ENCODE assay signal across 7 mouse cellular contexts in genomic region chr17:45545278-45545961, GRCm38 (mm10). TPM values are rescaled to one million over a fixed set of nuclear protein-coding genes. Genes with fewer than 3 reads are reported as not detected.
A peak's percentile ranks its signal among the peaks of the same experiment; 100 is the strongest.
DNase-seq lines count a peak whose midpoint lies in the region; ATAC-seq lines count a peak whose summit lies in the region.

No protein-coding gene starts in this region.

- H3K4me3 ChIP-seq in embryonic facial prominence, embryonic 14.5 days (ENCODE audit: low read depth, low read length) = peak overlapping the region; percentile 18
- H3K4me3 ChIP-seq in limb, embryonic 13.5 days = peak overlapping the region; percentile 29
- H3K4me3 ChIP-seq in stomach, embryonic 16.5 days (replicated peaks; ENCODE audit: low read length) = peak overlapping the region; percentile 25

- ATAC-seq in embryonic facial prominence, embryonic 14.5 days (ENCODE audit: low read depth) = no peak
- ATAC-seq in limb, embryonic 13.5 days (ENCODE audit: low FRiP score, low read depth) = no peak
- no peak for ATAC-seq in stomach, embryonic 16.5 days (ENCODE audit: insufficient read depth, low FRiP score)

- H3K36me3 ChIP-seq in embryonic facial prominence, embryonic 14.5 days (ENCODE audit: control insufficient read depth, insufficient read depth, low read length) = peaks cover 20% of the 10 kb centered on the region
- peaks cover 21% of the 10 kb centered on the region for H3K36me3 ChIP-seq in limb, embryonic 13.5 days
- no peaks in the 10 kb centered on the region for H3K36me3 ChIP-seq in stomach, embryonic 16.5 days (ENCODE audit: control insufficient read depth, insufficient read depth, low read length)

- no peaks in the 10 kb centered on the region for H3K9me3 ChIP-seq in embryonic facial prominence, embryonic 14.5 days (ENCODE audit: control insufficient read depth, low read length)
- no peaks in the 10 kb centered on the region for H3K9me3 ChIP-seq in limb, embryonic 13.5 days
- H3K9me3 ChIP-seq in stomach, embryonic 16.5 days (replicated peaks; ENCODE audit: control insufficient read depth, low read length) = no peaks in the 10 kb centered on the region

- H3K27ac ChIP-seq in embryonic facial prominence, embryonic 14.5 days (replicated peaks; ENCODE audit: low read depth, low read length) = no peak overlapping the region
- H3K27ac ChIP-seq in limb, embryonic 13.5 days = no peak overlapping the region
- H3K27ac ChIP-seq in stomach, embryonic 16.5 days (ENCODE audit: low read length) = no peak overlapping the region

- H3K9ac ChIP-seq in embryonic facial prominence, embryonic 14.5 days (ENCODE audit: low read depth, low read length) = no peak overlapping the region
- peak overlapping the region; percentile 39; the same call in 1 of the 2 replicates for H3K9ac ChIP-seq in limb, embryonic 13.5 days
- peak overlapping the region; percentile 10; the same call in 1 of the 2 replicates for H3K9ac ChIP-seq in stomach, embryonic 16.5 days (ENCODE audit: low read length)

- DNase-seq in retina, postnatal 1 day = peak; percentile 51
- no peak for DNase-seq in retina, embryonic 14.5 days (ENCODE audit: low spot score)
- no peak for DNase-seq in embryonic facial prominence, embryonic 14.5 days (ENCODE audit: low spot score)
- DNase-seq in layer of hippocampus, postnatal 14 days (ENCODE audit: low spot score in 2 of 2) = no peak
- no peak for DNase-seq in MN1 (ENCODE audit: low spot score)

- H3K27me3 ChIP-seq in embryonic facial prominence, embryonic 14.5 days (replicated peaks; ENCODE audit: control insufficient read depth, insufficient read depth, low read length) = peaks cover 55% of the 10 kb centered on the region
- H3K27me3 ChIP-seq in limb, embryonic 13.5 days = peaks cover 81% of the 10 kb centered on the region
- H3K27me3 ChIP-seq in stomach, embryonic 16.5 days (ENCODE audit: control insufficient read depth, insufficient read depth, low read length) = peaks cover 74% of the 10 kb centered on the region

- H3K4me2 ChIP-seq in embryonic facial prominence, embryonic 14.5 days (ENCODE audit: low read depth, low read length) = peak overlapping the region; percentile 44
- H3K4me2 ChIP-seq in limb, embryonic 13.5 days (replicated peaks) = peak overlapping the region; percentile 52
- peak overlapping the region; percentile 46 for H3K4me2 ChIP-seq in stomach, embryonic 16.5 days (ENCODE audit: low read depth, low read length)

- peaks cover 5% of the 10 kb centered on the region; the same call in 1 of the 2 replicates for H3K4me1 ChIP-seq in embryonic facial prominence, embryonic 14.5 days (ENCODE audit: control insufficient read depth, insufficient read depth, low read length)
- peaks cover 38% of the 10 kb centered on the region for H3K4me1 ChIP-seq in limb, embryonic 13.5 days
- H3K4me1 ChIP-seq in stomach, embryonic 16.5 days (ENCODE audit: control insufficient read depth, insufficient read depth, low read length) = peaks cover 14% of the 10 kb centered on the region

- 20% methylated on average over 46 of the region's 74 CpGs for WGBS in embryonic facial prominence, embryonic 14.5 days
- 12% methylated on average over 73 of the region's 74 CpGs for WGBS in limb, embryonic 13.5 days
- 15% methylated on average over 74 of the region's 74 CpGs for WGBS in stomach, embryonic 16.5 days

RNA-seq across cellular contexts. Expression of gene Tmem151b, which starts 4.1 kb away (rescaled TPM):
- polyA plus RNA-seq in embryonic facial prominence, embryonic 14.5 days (2014; fragmentation: Nextera tagmentation; extraction: Ambion mirVana) = 1.7 and 2.8 TPM in 2 replicates
- polyA plus RNA-seq in limb, embryonic 13.5 days (2015; fragmentation: Nextera tagmentation; extraction: Ambion mirVana) = 10.0 and 10.5 TPM in 2 replicates
- polyA plus RNA-seq in stomach, embryonic 16.5 days (2015; fragmentation: Nextera tagmentation; extraction: Ambion mirVana) = 2.1 and 2.2 TPM in 2 replicates
- 100 to 1,000 TPM; 106 to 107 TPM for total RNA-seq in layer of hippocampus, postnatal 14 days (2021)

RNA-seq across cellular contexts. Expression of gene Nfkbie, which starts 10.1 kb away (rescaled TPM):
- 4.3 and 4.7 TPM in 2 replicates for polyA plus RNA-seq in embryonic facial prominence, embryonic 14.5 days (2014; fragmentation: Nextera tagmentation; extraction: Ambion mirVana)
- 6.2 and 6.3 TPM in 2 replicates for polyA plus RNA-seq in limb, embryonic 13.5 days (2015; fragmentation: Nextera tagmentation; extraction: Ambion mirVana)
- 4.2 and 4.4 TPM in 2 replicates for polyA plus RNA-seq in stomach, embryonic 16.5 days (2015; fragmentation: Nextera tagmentation; extraction: Ambion mirVana)
- 1 to 10 TPM; 3.4 to 3.6 TPM for total RNA-seq in layer of hippocampus, postnatal 14 days (2021)

RNA-seq across cellular contexts. Expression of gene Slc35b2, which starts 18.3 kb away (rescaled TPM):
- polyA plus RNA-seq in embryonic facial prominence, embryonic 14.5 days (2014; fragmentation: Nextera tagmentation; extraction: Ambion mirVana) = 139 and 143 TPM in 2 replicates
- 114 and 127 TPM in 2 replicates for polyA plus RNA-seq in limb, embryonic 13.5 days (2015; fragmentation: Nextera tagmentation; extraction: Ambion mirVana)
- 115 and 117 TPM in 2 replicates for polyA plus RNA-seq in stomach, embryonic 16.5 days (2015; fragmentation: Nextera tagmentation; extraction: Ambion mirVana)
- total RNA-seq in layer of hippocampus, postnatal 14 days (2021) = 10 to 100 TPM; 47.3 to 52.8 TPM

RNA-seq across cellular contexts. Expression of gene Tcte1, which starts 22.2 kb away (rescaled TPM):
- polyA plus RNA-seq in embryonic facial prominence, embryonic 14.5 days (2014; fragmentation: Nextera tagmentation; extraction: Ambion mirVana) = 0.93 and 2.7 TPM in 2 replicates
- polyA plus RNA-seq in limb, embryonic 13.5 days (2015; fragmentation: Nextera tagmentation; extraction: Ambion mirVana) = 0.80 and 1.0 TPM in 2 replicates
- polyA plus RNA-seq in stomach, embryonic 16.5 days (2015; fragmentation: Nextera tagmentation; extraction: Ambion mirVana) = 0.25 and 0.28 TPM in 2 replicates
- 1 to 10 TPM in 1 of 2 experiments, under 1 TPM in 1; 0.88 to 1.1 TPM for total RNA-seq in layer of hippocampus, postnatal 14 days (2021)

RNA-seq across cellular contexts. Expression of gene Hsp90ab1, which starts 27.7 kb away (rescaled TPM):
- polyA plus RNA-seq in embryonic facial prominence, embryonic 14.5 days (2014; fragmentation: Nextera tagmentation; extraction: Ambion mirVana) = 1,431 and 1,467 TPM in 2 replicates
- polyA plus RNA-seq in limb, embryonic 13.5 days (2015; fragmentation: Nextera tagmentation; extraction: Ambion mirVana) = 1,635 and 1,682 TPM in 2 replicates
- 1,400 and 1,468 TPM in 2 replicates for polyA plus RNA-seq in stomach, embryonic 16.5 days (2015; fragmentation: Nextera tagmentation; extraction: Ambion mirVana)
- total RNA-seq in layer of hippocampus, postnatal 14 days (2021) = 1,000 to 10,000 TPM; 1,658 to 1,733 TPM
